Mouse (Mus musculus): ENCODE results near the gene Nudt21. TPM values are rescaled to one million over a fixed set of nuclear protein-coding genes. Genes with fewer than 3 reads are reported as not detected.
"Not testable (repeated sequence)": the region's sequence is repeated elsewhere in the genome, so short reads cannot be mapped to it uniquely, and the experiment has no call there.

Gene Nudt21
- total and polyA plus RNA-seq, 2 experiments from 2014 or later = 61.5 to 90.1 TPM

GRCm38 (mm10) chr8:94052696-94053095 is 15.9 kb upstream of the Nudt21 start:
- no peak for DNase-seq (ENCODE audit: low spot score)
- WGBS = 93% methylated on average over 12 of the region's 12 CpGs
- Histone ChIP-seq H3K36me3 (ENCODE audit: insufficient read depth, low read length) (peaks cover 33% of the 10 kb centered on the region), H3K9ac (replicated peaks; ENCODE audit: low read length, poor library complexity, severe bottlenecking) (no peak overlapping the region), H3K4me2 (ENCODE audit: low read depth, low read length, poor library complexity, severe bottlenecking) (no peak overlapping the region), H3K27me3 (ENCODE audit: insufficient read depth, low read length) (no peaks in the 10 kb centered on the region), H3K4me1 (ENCODE audit: insufficient read depth, low read length) (no peaks in the 10 kb centered on the region), H3K27ac (ENCODE audit: low read depth, low read length) (no peak overlapping the region), H3K4me3 (ENCODE audit: low read depth, low read length) (no peak overlapping the region), H3K9me3 (ENCODE audit: low read length) (no peaks in the 10 kb centered on the region)
- ATAC-seq (ENCODE audit: low FRiP score) = no peak
- TF ChIP-seq CTCF (IDR thresholded peaks at IDR 0.05) = no peak

- no peak for TF ChIP-seq CTCF (IDR thresholded peaks at IDR 0.05)
- H3K4me1 ChIP-seq (ENCODE audit: insufficient read depth, low read length) = no peaks in the 10 kb centered on the region
- no peak overlapping the region for H3K4me2 ChIP-seq (ENCODE audit: low read depth, low read length, poor library complexity, severe bottlenecking)
- no peak overlapping the region for H3K27ac ChIP-seq (ENCODE audit: low read depth, low read length)
- ATAC-seq (ENCODE audit: low FRiP score) = no peak
- H3K9me3 ChIP-seq (ENCODE audit: low read length) = no peaks in the 10 kb centered on the region
- no peak overlapping the region for H3K4me3 ChIP-seq (ENCODE audit: low read depth, low read length)
- H3K36me3 ChIP-seq (ENCODE audit: insufficient read depth, low read length) = peaks cover 16% of the 10 kb centered on the region
- peak; percentile 14 for DNase-seq (ENCODE audit: low spot score)
- H3K27me3 ChIP-seq (ENCODE audit: insufficient read depth, low read length) = no peaks in the 10 kb centered on the region
- 82% methylated on average over 2 of the region's 2 CpGs for WGBS
- H3K9ac ChIP-seq (replicated peaks; ENCODE audit: low read length, poor library complexity, severe bottlenecking) = no peak overlapping the region
These were observed 11.0 kb upstream of the Nudt21 start for GRCm38 (mm10) chr8:94047845-94048244.

GRCm38 (mm10) chr8:94037806-94038205 is 975 bp upstream of the Nudt21 start:
- Histone ChIP-seq H3K9ac (replicated peaks; ENCODE audit: low read length, poor library complexity, severe bottlenecking) (peak overlapping the region; percentile 70), H3K36me3 (ENCODE audit: insufficient read depth, low read length) (peaks cover 6% of the 10 kb centered on the region; the same call in 1 of the 2 replicates), H3K4me3 (ENCODE audit: low read depth, low read length) (peak overlapping the region; percentile 84), H3K4me2 (ENCODE audit: low read depth, low read length, poor library complexity, severe bottlenecking) (peak overlapping the region; percentile 78), H3K4me1 (ENCODE audit: insufficient read depth, low read length) (peaks cover 7% of the 10 kb centered on the region), H3K27ac (ENCODE audit: low read depth, low read length) (no peak overlapping the region), H3K27me3 (ENCODE audit: insufficient read depth, low read length) (no peaks in the 10 kb centered on the region), H3K9me3 (ENCODE audit: low read length) (no peaks in the 10 kb centered on the region)
- TF ChIP-seq CTCF (IDR thresholded peaks at IDR 0.05) = no peak
- no peak for ATAC-seq (ENCODE audit: low FRiP score)
- DNase-seq (ENCODE audit: low spot score) = peak; percentile 2
- WGBS = 6% methylated on average over 15 of the region's 15 CpGs

DNA sequence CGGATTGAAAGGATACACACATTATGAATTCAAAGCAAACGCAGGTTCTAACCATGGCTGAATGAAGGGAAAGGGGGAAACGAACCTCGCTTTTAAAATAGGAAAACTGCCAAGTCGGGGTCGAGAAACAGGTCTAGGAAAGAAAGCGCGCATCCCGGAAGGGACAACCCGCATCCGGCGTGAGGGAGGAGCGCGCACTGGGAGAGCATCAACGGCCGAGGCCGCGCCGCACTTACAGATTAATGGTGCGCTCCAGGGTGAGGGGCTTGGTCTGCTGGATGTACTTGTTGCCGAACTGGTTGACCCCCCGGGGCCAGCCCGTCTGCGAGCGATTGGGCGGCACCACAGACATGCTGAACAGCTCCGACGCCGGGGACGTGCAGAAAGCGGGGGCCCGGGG is 290 bp downstream of the Nudt21 start:
- H3K27ac ChIP-seq (ENCODE audit: low read depth, low read length) = peak overlapping the region; percentile 63
- H3K4me2 ChIP-seq (ENCODE audit: low read depth, low read length, poor library complexity, severe bottlenecking) = peak overlapping the region; percentile 50
- H3K9me3 ChIP-seq (ENCODE audit: low read length); H3K36me3 ChIP-seq (ENCODE audit: insufficient read depth, low read length); H3K27me3 ChIP-seq (ENCODE audit: insufficient read depth, low read length); H3K4me1 ChIP-seq (ENCODE audit: insufficient read depth, low read length): not testable (repeated sequence)
- H3K9ac ChIP-seq (replicated peaks; ENCODE audit: low read length, poor library complexity, severe bottlenecking) = peak overlapping the region; percentile 34
- ATAC-seq (ENCODE audit: low FRiP score) (peak; percentile 90), DNase-seq (ENCODE audit: low spot score) (peak; percentile 80)
- WGBS = under 1% methylated on average over 21 of the region's 32 CpGs
- H3K4me3 ChIP-seq (ENCODE audit: low read depth, low read length) = peak overlapping the region; percentile 84

DNA sequence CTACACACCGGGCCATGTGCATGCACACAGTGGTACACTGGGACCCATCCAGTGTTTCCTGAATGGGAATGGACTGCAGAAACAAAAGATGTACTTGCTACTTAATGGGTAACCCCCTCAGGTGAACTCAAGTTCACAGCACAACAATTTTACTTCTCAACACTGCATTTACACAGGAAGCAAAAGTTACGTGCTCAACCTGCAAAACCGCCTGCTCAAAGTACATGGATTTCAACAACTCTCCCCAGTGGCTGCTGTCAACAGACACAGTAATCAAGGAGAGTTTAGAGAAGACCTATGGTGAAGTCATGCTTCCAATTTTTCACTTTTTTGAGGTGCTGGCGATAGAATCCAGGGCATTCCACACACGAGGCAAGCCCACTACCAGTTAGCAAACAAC is 1.6 kb downstream of the Nudt21 start:
- Histone ChIP-seq H3K36me3 (ENCODE audit: insufficient read depth, low read length) (peaks cover 11% of the 10 kb centered on the region; the same call in 1 of the 2 replicates), H3K4me1 (ENCODE audit: insufficient read depth, low read length) (peaks cover 7% of the 10 kb centered on the region), H3K9me3 (ENCODE audit: low read length) (no peaks in the 10 kb centered on the region), H3K4me3 (ENCODE audit: low read depth, low read length) (no peak overlapping the region; the same call in 1 of the 2 replicates), H3K9ac (replicated peaks; ENCODE audit: low read length, poor library complexity, severe bottlenecking) (no peak overlapping the region), H3K27me3 (ENCODE audit: insufficient read depth, low read length) (no peaks in the 10 kb centered on the region), H3K4me2 (ENCODE audit: low read depth, low read length, poor library complexity, severe bottlenecking) (peak overlapping the region; percentile 50), H3K27ac (ENCODE audit: low read depth, low read length) (no peak overlapping the region)
- ATAC-seq (ENCODE audit: low FRiP score) (no peak), DNase-seq (ENCODE audit: low spot score) (no peak)
- no peak for TF ChIP-seq CTCF (IDR thresholded peaks at IDR 0.05)
- 60% methylated on average over 5 of the region's 5 CpGs for WGBS

GRCm38 (mm10) chr8:94033601-94034000 is 3.2 kb downstream of the Nudt21 start:
- Histone ChIP-seq H3K27me3 (ENCODE audit: insufficient read depth, low read length) (no peaks in the 10 kb centered on the region), H3K4me3 (ENCODE audit: low read depth, low read length) (no peak overlapping the region), H3K27ac (ENCODE audit: low read depth, low read length) (no peak overlapping the region), H3K36me3 (ENCODE audit: insufficient read depth, low read length) (peaks cover 14% of the 10 kb centered on the region), H3K4me1 (ENCODE audit: insufficient read depth, low read length) (peaks cover 7% of the 10 kb centered on the region), H3K9me3 (ENCODE audit: low read length) (no peaks in the 10 kb centered on the region), H3K4me2 (ENCODE audit: low read depth, low read length, poor library complexity, severe bottlenecking) (no peak overlapping the region), H3K9ac (replicated peaks; ENCODE audit: low read length, poor library complexity, severe bottlenecking) (no peak overlapping the region)
- no peak for TF ChIP-seq CTCF (IDR thresholded peaks at IDR 0.05)
- WGBS = 28% methylated on average over 3 of the region's 3 CpGs
- ATAC-seq (ENCODE audit: low FRiP score) (no peak), DNase-seq (ENCODE audit: low spot score) (no peak)
